Mouse (Mus musculus) liver, adult (tissue): Measurements from ENCODE around the gene Dab1.

Experiments
- GATA4 ChIP-seq: IDR thresholded peaks from 2 replicates; pipeline ENCODE4 v1.6.1; 2014; ENCODE audit warnings: mild to moderate bottlenecking, low read length; ENCODE audit not compliant: insufficient replicate concordance

The Dab1 gene

GRCm38 (mm10) chr4:104461106-104462011, 842.2 kb downstream of the Dab1 start:
- TF ChIP-seq GATA4: no peak

- TF ChIP-seq GATA4: no peak
Observed at GRCm38 (mm10) chr4:104462932-104463780, 844.0 kb downstream of the Dab1 start.

GRCm38 (mm10) chr4:104463781-104464170, 844.6 kb downstream of the Dab1 start:
- no peak for TF ChIP-seq GATA4

GRCm38 (mm10) chr4:104465594-104465993, 846.4 kb downstream of the Dab1 start:
- TF ChIP-seq GATA4: no peak

GRCm38 (mm10) chr4:104468666-104469065, 849.5 kb downstream of the Dab1 start:
- TF ChIP-seq GATA4: no peak

GRCm38 (mm10) chr4:104472915-104473314, 853.8 kb downstream of the Dab1 start:
- no peak for TF ChIP-seq GATA4

GRCm38 (mm10) chr4:104476841-104477240, 857.7 kb downstream of the Dab1 start:
- no peak for TF ChIP-seq GATA4

GRCm38 (mm10) chr4:104483948-104484347, 864.8 kb downstream of the Dab1 start:
- TF ChIP-seq GATA4: no peak

- no peak for TF ChIP-seq GATA4
Observed at GRCm38 (mm10) chr4:104497221-104497620, 878.1 kb downstream of the Dab1 start.

- TF ChIP-seq GATA4: no peak
Observed at GRCm38 (mm10) chr4:104500112-104500511, 881.0 kb downstream of the Dab1 start.

GRCm38 (mm10) chr4:104500646-104501045, 881.5 kb downstream of the Dab1 start:
- TF ChIP-seq GATA4: no peak

- no peak for TF ChIP-seq GATA4
Observed at GRCm38 (mm10) chr4:104501245-104501644, 882.1 kb downstream of the Dab1 start.

- no peak for TF ChIP-seq GATA4
Observed at GRCm38 (mm10) chr4:104504916-104505315, 885.8 kb downstream of the Dab1 start.

- no peak for TF ChIP-seq GATA4
Observed at GRCm38 (mm10) chr4:104509230-104509985, 890.2 kb downstream of the Dab1 start.

- no peak for TF ChIP-seq GATA4
Observed at GRCm38 (mm10) chr4:104511855-104512254, 892.7 kb downstream of the Dab1 start.

GRCm38 (mm10) chr4:104512513-104512912, 893.4 kb downstream of the Dab1 start:
- no peak for TF ChIP-seq GATA4

GRCm38 (mm10) chr4:104513622-104514021, 894.5 kb downstream of the Dab1 start:
- TF ChIP-seq GATA4: no peak
